Mouse (Mus musculus) left cerebral cortex, postnatal 4 days (tissue): ENCODE data around the gene Rnf208. TPM values are rescaled to one million over a fixed set of nuclear protein-coding genes. Genes with fewer than 3 reads are reported as not detected.
"Not testable (repeated sequence)": the region's sequence is repeated elsewhere in the genome, so short reads cannot be mapped to it uniquely, and the experiment has no call there.

ENCODE experiments used
- DNase-seq: peaks from one replicate; pipeline ENCODE4 v3.0.0-alpha.2; 2022
- intact Hi-C: fragments of 180-260 bp; cut with DNase I; formaldehyde crosslinking; loops from one replicate; pipeline ENCODE4 v1.15.1; 2025
- total RNA-seq, 2 experiments: library from RNA; stranded (reverse); gene quantifications; 2 replicates each; pipeline ENCODE4 v1.2.3; 2021

Gene Rnf208
- total RNA-seq, 2 experiments from 2014 or later, result 169 to 189 TPM

- intact Hi-C loops, result no loop called here
- DNase-seq, result peak; percentile 61
Observed at GRCm38 (mm10) chr2:25240723-25241437, 1.2 kb upstream of the Rnf208 start.

GRCm38 (mm10) chr2:25241438-25241775, 648 bp upstream of the Rnf208 start:
- intact Hi-C loops, result no loop called here
- DNase-seq, result no peak

- no peak for DNase-seq
- intact Hi-C loops, result no loop called here
Observed at GRCm38 (mm10) chr2:25243342-25243741, 1.3 kb downstream of the Rnf208 start.

GRCm38 (mm10) chr2:25244144-25244543, 2.1 kb downstream of the Rnf208 start:
- intact Hi-C loops, result no loop called here
- DNase-seq, result no peak

- no peak for DNase-seq
- intact Hi-C loops, result no loop called here
Observed at GRCm38 (mm10) chr2:25246183-25247072, 4.4 kb downstream of the Rnf208 start, which contains the start of gene AL732309.1. TSS of gene AL732309.1 (minus strand) at chr2:25246863.

GRCm38 (mm10) chr2:25252331-25252730, 10.3 kb downstream of the Rnf208 start:
- DNase-seq, result no peak
- intact Hi-C loops, result no loop called here

GRCm38 (mm10) chr2:25255284-25255779, 13.3 kb downstream of the Rnf208 start, which contains the start of gene Tmem203:
TSS of gene Tmem203 (plus strand) at chr2:25255439.
- intact Hi-C loops, result loop anchor here (5.0 kb wide), 2 partner anchors 33 to 58 kb away; partner anchors contain the start of genes Tor4a and Tubb4b
- peak; percentile 91 for DNase-seq

- not testable (repeated sequence) for DNase-seq
- intact Hi-C loops, result loop anchor here (5.0 kb wide), 2 partner anchors 34 to 59 kb away; partner anchors contain the start of genes Tor4a and Tubb4b
Observed at GRCm38 (mm10) chr2:25256443-25257109, 14.5 kb downstream of the Rnf208 start.

GRCm38 (mm10) chr2:25257250-25257649, 15.2 kb downstream of the Rnf208 start:
- not testable (repeated sequence) for DNase-seq
- intact Hi-C loops, result loop anchor here (5.0 kb wide), 2 partner anchors 35 to 60 kb away; partner anchors contain the start of genes Tor4a and Tubb4b

- no peak for DNase-seq
- intact Hi-C loops, result loop anchor here (5.0 kb wide), 2 partner anchors 37 to 62 kb away; partner anchors contain the start of genes Tor4a and Tubb4b
Observed at GRCm38 (mm10) chr2:25258887-25259286, 16.8 kb downstream of the Rnf208 start.

- DNase-seq, result no peak
- intact Hi-C loops, result no loop called here
Observed at GRCm38 (mm10) chr2:25261870-25262269, 19.8 kb downstream of the Rnf208 start.

GRCm38 (mm10) chr2:25262291-25262767, 20.3 kb downstream of the Rnf208 start, which contains the start of gene Tprn:
TSS of gene Tprn (plus strand) at chr2:25262618.
- DNase-seq, result peak; percentile 97
- intact Hi-C loops, result no loop called here

- intact Hi-C loops, result no loop called here
- DNase-seq, result peak; percentile 82
Observed at GRCm38 (mm10) chr2:25262795-25263622, 21.0 kb downstream of the Rnf208 start.

- peak; percentile 75 for DNase-seq
- intact Hi-C loops, result no loop called here
Observed at GRCm38 (mm10) chr2:25263623-25264285, 21.7 kb downstream of the Rnf208 start.

GRCm38 (mm10) chr2:25264286-25264660, 22.2 kb downstream of the Rnf208 start:
- intact Hi-C loops, result no loop called here
- DNase-seq, result no peak

- intact Hi-C loops, result no loop called here
- peak; percentile 80 for DNase-seq
Observed at GRCm38 (mm10) chr2:25264851-25265250, 22.8 kb downstream of the Rnf208 start.

GRCm38 (mm10) chr2:25265897-25266656, 24.0 kb downstream of the Rnf208 start:
- intact Hi-C loops, result no loop called here
- peak; percentile 95 for DNase-seq

GRCm38 (mm10) chr2:25266720-25267119, 24.7 kb downstream of the Rnf208 start:
- intact Hi-C loops, result no loop called here
- peak; percentile 87 for DNase-seq
